Mouse (Mus musculus): ENCODE results near the gene Atcay.

DNA sequence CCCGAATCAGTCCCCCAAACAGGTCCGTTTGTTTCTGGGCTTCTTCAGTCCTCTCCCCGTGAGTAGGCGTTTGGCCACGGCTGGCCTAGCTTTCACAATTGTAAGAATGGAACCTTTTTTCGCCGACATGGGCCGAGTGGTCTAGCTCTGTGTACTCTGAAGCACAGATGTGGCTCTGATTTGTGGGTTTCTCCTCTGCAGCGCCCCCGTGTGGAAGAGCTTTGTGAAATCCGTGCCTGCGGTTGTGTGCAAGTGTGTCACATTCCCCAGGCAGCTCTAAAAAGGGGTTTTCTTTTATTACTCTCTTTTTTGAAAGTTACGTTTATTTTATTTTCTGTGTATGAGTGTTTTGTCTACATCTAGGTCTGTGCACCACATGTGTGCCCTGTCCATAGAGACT, 10.2 kb upstream of the Atcay start:
- TF ChIP-seq POLR2A (IDR thresholded peaks at IDR 0.05; ENCODE audit: low read depth, low read length), result no peak
- peak; percentile 66 for TF ChIP-seq CTCF (conservative IDR thresholded peaks at IDR 0.05; ENCODE audit: insufficient read depth, insufficient read length, low read depth, low read length)

Data from kidney, adult 2 months (tissue).